Mouse (Mus musculus) limb, embryonic 13.5 days (tissue): Measurements from ENCODE around the gene Gnai2. TPM values are rescaled to one million over a fixed set of nuclear protein-coding genes. Genes with fewer than 3 reads are reported as not detected.
A peak's percentile ranks its signal among the peaks of the same experiment; 100 is the strongest.

Experiments used
- ATAC-seq: fragments of 200-750 bp; cut with Nextera tagmentation; 2 replicates; pipeline ENCODE4 v1.8.0; 2017; ENCODE audit warnings: low read depth, moderate number of reproducible peaks, moderate TSS enrichment; ENCODE audit not compliant: low FRiP score
- H3K27ac ChIP-seq: fragments of 300-500 bp; sonication (generic); 2 replicates; pipeline ENCODE4 v1.5.1; 2015; ENCODE audit warnings: inconsistent platforms, mild to moderate bottlenecking, moderate library complexity
- H3K27me3 ChIP-seq: fragments of 300-500 bp; sonication (generic); 2 replicates; pipeline ENCODE4 v1.6.1; 2015; ENCODE audit warnings: mild to moderate bottlenecking, inconsistent platforms
- H3K36me3 ChIP-seq: fragments of 300-500 bp; sonication (generic); 2 replicates; pipeline ENCODE4 v1.6.1; 2015; ENCODE audit warnings: inconsistent platforms, mild to moderate bottlenecking, moderate library complexity
- H3K4me1 ChIP-seq: fragments of 300-500 bp; sonication (generic); 2 replicates; pipeline ENCODE4 v1.6.1; 2015; ENCODE audit warnings: inconsistent platforms
- H3K4me2 ChIP-seq: fragments of 300-500 bp; sonication (generic); replicated peaks from 2 replicates; pipeline ENCODE4 v1.6.1; 2015; ENCODE audit warnings: inconsistent platforms, mild to moderate bottlenecking, moderate library complexity
- H3K4me3 ChIP-seq: fragments of 300-500 bp; sonication (generic); 2 replicates; pipeline ENCODE4 v1.5.1; 2015; ENCODE audit warnings: moderate library complexity, mild to moderate bottlenecking, inconsistent platforms
- H3K9ac ChIP-seq: fragments of 300-500 bp; sonication (generic); 2 replicates; pipeline ENCODE4 v1.6.1; 2015; ENCODE audit warnings: mild to moderate bottlenecking, inconsistent platforms
- H3K9me3 ChIP-seq: fragments of 300-500 bp; sonication (generic); 2 replicates; pipeline ENCODE4 v1.6.1; 2016; ENCODE audit warnings: inconsistent platforms
- WGBS: fragments of 180-500 bp; shearing (Covaris S2); methylation state at CpG from one replicate; pipeline ENCODE4 v1.1.7; 2015; 5-methylcytosine and 5-hydroxymethylcytosine counted together
- polyA plus RNA-seq: library from polyadenylated mRNA; unstranded; fragments of >200 nt; fragmentation: Nextera tagmentation; extraction: Ambion mirVana; gene quantifications from 2 replicates; pipeline ENCODE4 v1.2.1, GENCODE M21; 2015

The Gnai2 gene
- polyA plus RNA-seq, 1 experiment from 2014 or later, result 383 TPM

DNA sequence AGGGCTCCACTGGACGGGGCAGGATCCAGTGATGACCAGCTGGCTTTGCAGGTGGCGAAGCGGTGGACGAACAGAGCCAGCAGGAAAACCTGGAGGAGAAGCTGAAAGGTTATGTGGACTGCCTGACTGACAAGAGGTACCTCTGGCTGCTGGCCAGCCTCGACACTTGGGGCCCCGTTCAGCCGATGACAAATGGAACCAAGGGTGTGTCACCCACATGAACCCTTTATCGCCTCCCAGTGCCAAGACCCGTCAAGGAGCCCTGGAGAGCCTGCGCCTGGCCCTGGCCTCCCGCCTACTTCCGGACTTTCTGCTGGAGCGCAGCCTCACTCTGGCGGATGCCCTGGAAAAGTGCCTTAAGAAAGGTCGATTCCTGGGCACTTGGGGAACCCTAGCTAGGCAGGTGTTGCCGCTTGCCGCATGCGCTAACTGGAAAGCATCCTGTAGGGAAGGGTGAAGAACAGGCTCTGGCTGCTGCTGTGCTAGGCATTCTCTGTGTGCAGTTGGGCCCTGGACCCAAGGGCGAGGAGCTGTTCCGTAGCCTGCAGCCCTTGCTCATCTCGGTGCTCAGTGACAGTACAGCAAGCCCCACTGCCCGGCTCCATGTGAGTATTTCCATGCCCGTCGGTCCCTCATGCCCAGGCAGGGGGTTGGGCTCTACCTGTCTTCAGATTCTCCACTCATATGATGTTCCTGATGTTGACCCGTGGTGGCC, 45.0 kb downstream of the Gnai2 start:
- peaks cover 12% of the 10 kb centered on the region for H3K4me1 ChIP-seq
- H3K9me3 ChIP-seq, result no peaks in the 10 kb centered on the region
- no peak overlapping the region for H3K4me3 ChIP-seq
- H3K4me2 ChIP-seq, result no peak overlapping the region
- 90% methylated on average over 25 of the region's 25 CpGs for WGBS
- no peak overlapping the region for H3K27ac ChIP-seq
- H3K36me3 ChIP-seq, result peaks cover 57% of the 10 kb centered on the region
- H3K27me3 ChIP-seq, result no peaks in the 10 kb centered on the region
- H3K9ac ChIP-seq, result no peak overlapping the region
- ATAC-seq, result no peak

DNA sequence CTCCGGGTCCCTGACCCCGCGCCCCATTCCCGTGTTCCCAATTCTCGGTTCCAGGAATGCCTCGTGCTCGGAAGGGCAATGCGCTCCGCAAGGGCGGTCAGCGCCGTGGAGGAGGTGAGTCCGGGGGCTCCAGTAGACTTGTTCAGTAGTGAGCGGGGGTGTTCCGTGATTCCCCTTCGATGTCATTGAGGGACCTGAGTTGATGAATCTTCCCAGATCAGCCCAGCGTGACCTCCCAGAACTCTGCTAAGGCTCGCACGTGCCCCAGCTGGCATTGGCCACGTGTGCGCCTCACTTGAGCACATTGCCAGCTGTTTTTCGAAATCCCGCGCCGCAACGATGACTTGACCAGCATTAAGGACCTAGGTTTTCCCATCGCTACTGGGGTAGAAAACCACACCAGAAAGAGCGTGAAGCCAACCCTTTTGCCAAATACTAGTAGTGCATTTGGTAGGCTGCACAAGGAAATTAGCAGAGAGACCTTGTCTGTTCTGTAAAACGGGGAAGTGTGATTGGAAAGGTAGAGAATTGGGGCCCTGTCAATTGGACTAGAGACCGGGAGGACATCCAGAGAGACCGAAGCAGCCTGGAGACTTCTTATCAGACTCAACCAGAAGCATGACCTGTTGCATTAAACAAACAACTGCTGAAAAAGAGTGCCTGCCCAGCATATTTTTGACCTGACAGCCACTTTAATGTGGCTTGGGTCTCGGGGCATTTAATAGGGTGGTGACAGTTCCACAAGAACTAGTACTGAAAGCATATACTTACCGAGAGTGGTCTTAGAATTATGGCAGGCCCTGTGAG, 47.1 kb downstream of the Gnai2 start:
- H3K4me2 ChIP-seq, result peak overlapping the region; percentile 91
- peak overlapping the region; percentile 77 for H3K9ac ChIP-seq
- H3K4me1 ChIP-seq, result peaks cover 12% of the 10 kb centered on the region
- peaks cover 57% of the 10 kb centered on the region for H3K36me3 ChIP-seq
- WGBS, result 4% methylated on average over 33 of the region's 33 CpGs
- H3K27ac ChIP-seq, result no peak overlapping the region
- H3K9me3 ChIP-seq, result no peaks in the 10 kb centered on the region
- H3K4me3 ChIP-seq, result peak overlapping the region; percentile 81
- ATAC-seq, result no peak
- H3K27me3 ChIP-seq, result no peaks in the 10 kb centered on the region

DNA sequence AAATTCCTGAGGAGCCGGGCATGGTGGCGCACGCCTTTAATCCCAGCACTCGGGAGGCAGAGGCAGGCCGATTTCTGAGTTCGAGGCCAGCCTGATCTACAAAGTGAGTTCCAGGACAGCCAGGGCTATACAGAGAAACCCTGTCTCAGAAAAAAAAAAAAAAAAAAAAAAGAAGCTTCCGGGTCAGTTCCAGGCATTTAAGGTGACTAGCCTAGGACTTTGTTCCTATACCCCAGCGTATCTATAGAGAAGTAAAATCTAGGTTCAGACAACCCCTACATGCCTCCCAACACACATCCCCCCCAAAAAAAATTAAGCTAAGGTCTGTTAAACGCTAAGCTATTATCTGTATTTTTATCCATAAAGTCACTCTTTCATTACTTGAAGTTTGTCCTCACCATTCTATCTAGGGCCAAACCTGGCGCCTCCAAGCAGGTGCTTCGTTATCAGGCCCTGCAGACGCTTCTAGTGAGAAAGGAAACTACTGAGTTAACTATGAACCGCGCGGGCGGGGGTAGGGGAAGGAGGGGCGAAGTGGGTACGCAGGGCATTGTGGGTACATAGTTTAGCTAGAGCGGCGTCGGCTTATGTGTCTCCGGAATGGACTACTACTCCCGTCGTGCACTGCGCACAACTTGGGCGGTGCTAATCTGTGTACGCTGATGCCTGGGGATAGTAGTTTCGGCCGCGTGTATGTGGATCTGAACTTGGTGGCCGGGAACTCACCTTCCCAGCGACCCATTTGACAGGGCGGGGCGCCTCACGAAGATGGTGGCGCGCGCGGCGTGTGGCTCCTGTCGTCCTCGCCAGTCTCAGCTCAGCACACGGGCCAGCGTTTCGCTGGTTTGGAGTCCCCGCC, 48.0 kb downstream of the Gnai2 start, which contains the start of gene Ifrd2:
Ifrd2 (plus strand) TSS at position 669 of the 859 bp plus-strand sequence.
- 14% methylated on average over 46 of the region's 46 CpGs for WGBS
- Histone ChIP-seq H3K4me1 (peaks cover 15% of the 10 kb centered on the region), H3K27ac (peak within 1 kb of the TSS; percentile 22; the same call in 1 of the 2 replicates), H3K36me3 (peaks cover 54% of the 10 kb centered on the region), H3K9me3 (no peaks in the 10 kb centered on the region), H3K9ac (peak within 1 kb of the TSS; percentile 77), H3K4me3 (peak within 1 kb of the TSS; percentile 81), H3K27me3 (no peaks in the 10 kb centered on the region), H3K4me2 (peak within 1 kb of the TSS; percentile 91)
- ATAC-seq, result peak; percentile 98

DNA sequence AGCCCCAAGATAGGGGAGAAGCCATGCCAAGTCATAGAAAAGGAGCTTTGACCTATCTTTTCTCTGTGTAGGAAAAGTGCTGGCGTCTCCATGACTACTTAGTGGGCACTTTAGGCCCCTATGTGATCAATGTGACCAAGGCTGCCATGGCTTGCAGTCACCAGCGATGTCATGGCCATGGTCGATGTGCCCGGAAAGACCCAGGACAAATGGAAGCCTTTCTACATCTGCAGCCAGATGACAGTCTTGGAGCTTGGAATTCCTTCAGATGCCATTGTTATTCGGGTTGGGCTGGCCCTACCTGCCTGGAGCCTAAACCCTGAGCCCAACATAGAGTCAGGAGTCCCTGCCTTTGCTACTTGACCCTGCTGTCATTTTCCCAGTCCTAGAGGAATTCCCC, 48.7 kb downstream of the Gnai2 start:
- Histone ChIP-seq H3K27me3 (no peaks in the 10 kb centered on the region), H3K36me3 (peaks cover 47% of the 10 kb centered on the region), H3K4me3 (no peak overlapping the region), H3K4me2 (no peak overlapping the region), H3K27ac (peak overlapping the region; percentile 22; the same call in 1 of the 2 replicates), H3K9ac (no peak overlapping the region), H3K4me1 (peaks cover 22% of the 10 kb centered on the region), H3K9me3 (no peaks in the 10 kb centered on the region)
- no peak for ATAC-seq
- 88% methylated on average over 5 of the region's 5 CpGs for WGBS

DNA sequence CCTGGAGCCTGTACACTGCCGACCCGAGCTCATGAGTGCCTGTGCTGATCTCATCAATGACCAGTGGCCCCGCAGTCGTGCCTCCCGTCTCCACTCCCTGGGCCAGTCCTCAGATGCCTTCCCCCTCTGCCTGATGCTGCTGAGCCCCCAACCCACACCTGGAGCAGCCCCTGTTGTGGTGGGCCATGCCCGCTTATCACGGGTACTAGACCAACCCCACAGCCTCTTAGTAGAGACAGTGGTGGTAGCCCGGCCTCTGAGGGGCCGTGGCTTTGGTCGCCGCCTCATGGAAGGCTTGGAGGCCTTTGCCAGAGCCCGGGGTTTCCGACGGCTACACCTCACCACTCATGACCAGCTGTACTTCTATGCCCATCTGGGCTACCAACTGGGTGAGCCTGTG, 52.0 kb downstream of the Gnai2 start:
- no peak overlapping the region for H3K27ac ChIP-seq
- 91% methylated on average over 14 of the region's 14 CpGs for WGBS
- H3K4me1 ChIP-seq, result peaks cover 39% of the 10 kb centered on the region
- no peak overlapping the region for H3K9ac ChIP-seq
- H3K9me3 ChIP-seq, result no peaks in the 10 kb centered on the region
- H3K27me3 ChIP-seq, result no peaks in the 10 kb centered on the region
- H3K36me3 ChIP-seq, result peaks cover 24% of the 10 kb centered on the region
- H3K4me3 ChIP-seq, result no peak overlapping the region
- no peak for ATAC-seq
- no peak overlapping the region for H3K4me2 ChIP-seq

DNA sequence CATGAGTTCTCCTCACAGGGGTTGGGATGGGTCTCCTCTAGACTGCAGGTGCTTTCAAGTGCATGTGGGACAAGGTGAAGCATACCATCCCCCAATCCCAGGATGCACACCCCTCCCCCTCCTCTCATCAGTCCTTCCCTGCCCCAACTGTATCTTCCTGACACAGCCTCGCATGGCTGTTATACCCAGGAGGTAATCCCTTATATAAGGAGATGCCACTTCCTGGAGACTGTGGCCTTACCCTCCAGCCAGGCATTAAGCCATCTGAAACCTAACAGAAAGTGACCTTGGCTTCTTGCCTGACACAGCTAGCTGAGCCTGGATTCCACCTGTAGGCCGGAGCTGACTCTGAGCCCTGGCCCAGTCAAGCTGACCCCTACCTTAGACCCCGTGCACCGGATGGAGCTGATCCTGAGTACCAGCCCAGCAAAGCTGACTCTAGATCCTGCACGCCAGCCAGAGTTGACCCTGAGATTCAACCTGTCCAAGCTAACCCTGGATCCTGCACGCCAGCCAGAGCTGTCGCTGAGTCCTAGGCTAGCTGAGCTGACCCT, 52.6 kb downstream of the Gnai2 start:
- H3K4me2 ChIP-seq, result peak overlapping the region; percentile 88
- no peak for ATAC-seq
- no peak overlapping the region; the same call in 1 of the 2 replicates for H3K9ac ChIP-seq
- H3K27me3 ChIP-seq, result no peaks in the 10 kb centered on the region
- H3K4me3 ChIP-seq, result no peak overlapping the region
- no peaks in the 10 kb centered on the region for H3K9me3 ChIP-seq
- peaks cover 24% of the 10 kb centered on the region for H3K36me3 ChIP-seq
- H3K4me1 ChIP-seq, result peaks cover 42% of the 10 kb centered on the region
- H3K27ac ChIP-seq, result no peak overlapping the region
- 88% methylated on average over 7 of the region's 7 CpGs for WGBS

DNA sequence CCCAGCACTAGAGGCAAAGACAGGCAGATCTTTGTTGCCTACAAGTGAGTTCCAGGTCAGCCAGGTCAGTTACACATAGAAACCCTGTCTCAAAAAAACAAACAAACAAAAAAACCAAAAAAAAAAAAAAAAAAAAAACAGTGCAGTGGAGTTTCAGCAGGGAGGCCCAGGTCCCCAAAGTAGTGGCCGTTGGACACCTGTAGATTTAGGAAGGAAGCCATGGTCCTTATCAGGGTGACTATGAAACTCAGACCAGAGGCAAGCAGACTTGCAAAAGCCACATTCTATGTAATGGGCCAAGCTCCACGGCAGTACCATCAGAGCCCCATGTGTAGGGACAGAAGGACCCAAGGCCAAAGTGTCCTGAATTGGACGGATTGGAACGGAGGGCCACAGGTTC, 53.6 kb downstream of the Gnai2 start:
- WGBS, result 77% methylated on average over 4 of the region's 4 CpGs
- H3K27ac ChIP-seq, result peak overlapping the region; percentile 86; the same call in 1 of the 2 replicates

DNA sequence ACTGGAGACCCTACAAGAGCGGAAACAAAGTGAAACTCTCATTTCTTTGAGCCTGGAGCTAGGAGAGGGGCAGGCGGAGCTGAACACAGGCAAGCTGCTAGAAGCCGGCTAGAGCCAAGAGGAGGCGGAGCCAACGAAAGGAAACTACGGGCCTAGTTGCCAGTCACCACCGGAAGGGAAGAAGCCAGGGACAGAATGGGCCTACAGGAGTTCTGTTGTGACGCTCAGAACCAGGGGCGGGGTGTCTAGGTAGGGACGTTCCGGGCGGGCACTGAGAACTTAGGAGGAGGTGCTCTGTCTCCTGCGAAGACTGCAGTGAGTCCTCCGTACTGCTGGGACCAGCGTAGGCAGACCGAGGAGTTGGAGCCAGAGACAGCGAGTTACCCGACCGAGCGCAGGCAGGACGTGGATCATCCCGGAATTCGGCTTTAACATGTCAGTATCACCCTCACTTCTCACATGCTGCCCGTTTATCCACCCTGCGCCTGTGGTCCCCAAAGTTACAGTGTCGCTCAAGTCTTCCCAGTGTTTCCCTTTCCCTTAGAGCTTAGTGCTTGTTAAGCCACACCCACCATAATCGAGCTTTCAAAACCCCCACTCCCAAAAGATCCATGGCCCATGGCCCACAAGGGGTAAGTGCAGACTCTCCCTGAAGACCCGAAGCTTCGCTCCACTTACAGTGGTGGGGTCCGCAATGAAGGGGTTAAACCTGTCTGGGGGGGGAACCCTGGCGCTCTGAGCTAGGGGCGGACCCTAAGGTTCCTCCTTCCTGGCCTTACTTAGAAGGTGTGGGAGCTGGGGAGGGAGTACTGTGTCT, 54.5 kb downstream of the Gnai2 start, which contains the start of gene Hyal3:
Hyal3 (plus strand) TSS at position 318 of the 817 bp plus-strand sequence.
- no peaks in the 10 kb centered on the region for H3K9me3 ChIP-seq
- H3K27ac ChIP-seq, result peak within 1 kb of the TSS; percentile 86
- peak within 1 kb of the TSS; percentile 79 for H3K9ac ChIP-seq
- H3K27me3 ChIP-seq, result no peaks in the 10 kb centered on the region
- H3K4me2 ChIP-seq, result peak within 1 kb of the TSS; percentile 88
- peaks cover 24% of the 10 kb centered on the region for H3K36me3 ChIP-seq
- WGBS, result under 1% methylated on average over 32 of the region's 32 CpGs
- peak; percentile 82 for ATAC-seq
- H3K4me3 ChIP-seq, result peak within 1 kb of the TSS; percentile 65
- H3K4me1 ChIP-seq, result peaks cover 61% of the 10 kb centered on the region

More for the DNA sequence above, 53.6 kb downstream of the Gnai2 start:
- Histone ChIP-seq H3K9me3 (no peaks in the 10 kb centered on the region), H3K4me3 (peak overlapping the region; percentile 65), H3K4me1 (peaks cover 52% of the 10 kb centered on the region), H3K4me2 (peak overlapping the region; percentile 88), H3K36me3 (peaks cover 24% of the 10 kb centered on the region), H3K27me3 (no peaks in the 10 kb centered on the region), H3K9ac (peak overlapping the region; percentile 79)
- ATAC-seq, result no peak

DNA sequence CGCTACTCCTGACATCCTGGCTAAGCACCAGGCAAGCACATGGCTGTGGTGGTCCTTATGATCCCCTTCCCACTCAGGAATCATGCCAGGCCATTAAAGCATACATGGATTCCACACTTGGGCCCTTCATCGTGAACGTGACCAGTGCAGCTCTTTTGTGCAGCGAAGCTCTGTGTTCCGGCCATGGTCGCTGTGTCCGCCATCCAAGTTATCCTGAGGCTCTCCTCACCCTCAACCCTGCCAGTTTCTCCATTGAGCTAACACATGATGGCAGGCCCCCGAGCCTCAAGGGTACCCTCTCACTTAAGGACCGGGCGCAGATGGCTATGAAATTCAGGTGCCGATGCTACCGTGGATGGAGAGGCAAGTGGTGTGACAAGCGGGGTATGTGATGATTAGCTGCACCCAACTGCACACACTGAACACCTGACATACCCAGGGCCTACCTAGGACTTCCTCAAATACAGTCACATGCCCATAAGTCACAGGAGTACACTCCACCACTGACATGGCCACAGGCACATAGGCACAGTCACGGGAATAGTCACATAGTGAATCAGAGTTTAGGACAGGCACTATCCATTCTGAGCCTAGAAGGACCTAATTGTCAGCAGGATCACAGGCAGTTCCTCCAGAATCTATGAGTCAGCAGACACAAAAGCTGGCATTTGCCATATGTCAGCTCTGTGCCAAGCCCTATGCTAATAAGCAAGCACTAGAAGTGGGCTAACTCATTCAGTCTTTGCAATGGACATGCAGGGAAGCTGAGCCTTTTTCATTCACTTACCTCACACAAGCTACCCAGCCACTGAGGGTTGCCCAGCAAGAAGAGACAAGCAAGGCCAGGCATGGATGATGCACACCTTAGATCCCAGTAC, 55.9 kb downstream of the Gnai2 start:
- no peaks in the 10 kb centered on the region for H3K9me3 ChIP-seq
- H3K9ac ChIP-seq, result peak overlapping the region; percentile 79; the same call in 1 of the 2 replicates
- no peak overlapping the region for H3K4me3 ChIP-seq
- no peaks in the 10 kb centered on the region for H3K27me3 ChIP-seq
- no peak for ATAC-seq
- H3K4me1 ChIP-seq, result peaks cover 61% of the 10 kb centered on the region
- peak overlapping the region; percentile 88 for H3K4me2 ChIP-seq
- H3K27ac ChIP-seq, result peak overlapping the region; percentile 86; the same call in 1 of the 2 replicates
- WGBS, result 93% methylated on average over 14 of the region's 14 CpGs
- peaks cover 25% of the 10 kb centered on the region for H3K36me3 ChIP-seq

DNA sequence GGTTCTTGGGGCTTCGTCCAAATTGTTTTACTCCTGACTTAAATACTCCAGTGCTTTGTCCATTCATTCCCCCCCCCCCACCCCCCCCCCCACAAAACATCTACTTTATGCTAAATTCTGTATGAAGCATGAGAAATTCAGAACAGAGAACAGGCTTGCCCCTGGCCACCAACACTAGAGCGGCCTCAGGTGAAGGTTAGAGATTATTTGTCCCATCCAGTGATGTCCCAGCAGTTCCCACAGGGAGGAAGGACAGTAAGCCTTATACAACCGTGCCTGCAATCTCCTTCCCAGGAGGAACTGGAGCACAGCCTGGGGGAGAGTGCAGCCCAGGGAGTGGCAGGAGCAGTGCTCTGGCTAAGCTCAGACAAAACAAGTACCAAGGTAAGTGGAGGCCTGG, 56.6 kb downstream of the Gnai2 start, which contains the start of gene Naa80:
Naa80 (plus strand) TSS at position 301 of the 400 bp plus-strand sequence.
- Histone ChIP-seq H3K9me3 (no peaks in the 10 kb centered on the region), H3K27me3 (no peaks in the 10 kb centered on the region), H3K9ac (peak within 1 kb of the TSS; percentile 79), H3K4me2 (peak within 1 kb of the TSS; percentile 88), H3K36me3 (peaks cover 23% of the 10 kb centered on the region), H3K4me1 (peaks cover 61% of the 10 kb centered on the region), H3K27ac (peak within 1 kb of the TSS; percentile 86; the same call in 1 of the 2 replicates), H3K4me3 (no peak within 1 kb of the TSS)
- ATAC-seq, result no peak
- 70% methylated on average over 3 of the region's 3 CpGs for WGBS
